Mouse (Mus musculus) midbrain, embryonic 16.5 days (tissue): ENCODE data around the gene Bola1. TPM values are rescaled to one million over a fixed set of nuclear protein-coding genes. Genes with fewer than 3 reads are reported as not detected.
"Not testable (repeated sequence)": the region's sequence is repeated elsewhere in the genome, so short reads cannot be mapped to it uniquely, and the experiment has no call there.

Experiments
- ATAC-seq: fragments of 200-750 bp; cut with Nextera tagmentation; 2 replicates; pipeline ENCODE4 v1.8.0; 2017; ENCODE audit warnings: moderate TSS enrichment
- H3K27ac ChIP-seq: fragments of 300-500 bp; sonication (generic); 2 replicates; pipeline ENCODE4 v1.5.1; 2014; ENCODE audit warnings: mild to moderate bottlenecking, low read length, mixed read lengths
- H3K27me3 ChIP-seq: fragments of 300-500 bp; sonication (generic); 2 replicates; pipeline ENCODE4 v1.6.1; 2014; ENCODE audit warnings: low read depth, low read length, mixed read lengths; ENCODE audit not compliant: control insufficient read depth, insufficient read depth
- H3K36me3 ChIP-seq: fragments of 300-500 bp; sonication (generic); 2 replicates; pipeline ENCODE4 v1.6.1; 2014; ENCODE audit warnings: mild to moderate bottlenecking, low read length, moderate library complexity, mixed read lengths; ENCODE audit not compliant: control insufficient read depth, insufficient read depth
- H3K4me1 ChIP-seq: fragments of 300-500 bp; sonication (generic); 2 replicates; pipeline ENCODE4 v1.6.1; 2014; ENCODE audit warnings: mild to moderate bottlenecking, low read length, mixed read lengths; ENCODE audit not compliant: control insufficient read depth, insufficient read depth
- H3K4me2 ChIP-seq: fragments of 300-500 bp; sonication (generic); 2 replicates; pipeline ENCODE4 v1.6.1; 2014; ENCODE audit warnings: mild to moderate bottlenecking, low read length, mixed read lengths
- H3K4me3 ChIP-seq: fragments of 300-500 bp; sonication (generic); 2 replicates; pipeline ENCODE4 v1.5.1; 2014; ENCODE audit warnings: low read depth, mild to moderate bottlenecking, low read length, moderate library complexity, mixed read lengths
- H3K9ac ChIP-seq: fragments of 300-500 bp; sonication (generic); 2 replicates; pipeline ENCODE4 v1.6.1; 2014; ENCODE audit warnings: low read depth, low read length, mixed read lengths
- H3K9me3 ChIP-seq: fragments of 300-500 bp; sonication (generic); replicated peaks from 2 replicates; pipeline ENCODE4 v1.6.1; 2014; ENCODE audit warnings: mild to moderate bottlenecking, low read length, mixed read lengths; ENCODE audit not compliant: control insufficient read depth, poor library complexity, severe bottlenecking
- WGBS: fragments of 180-500 bp; shearing (Covaris S2); extraction: QIAGEN DNeasy Blood & Tissue Kit; methylation state at CpG from one replicate; pipeline ENCODE4 v1.1.7; 2014; 5-methylcytosine and 5-hydroxymethylcytosine counted together
- polyA plus RNA-seq: library from polyadenylated mRNA; unstranded; fragments of >200 nt; fragmentation: Nextera tagmentation; extraction: Ambion mirVana; gene quantifications from 2 replicates; pipeline ENCODE4 v1.2.1, GENCODE M21; 2015

The Bola1 gene
- polyA plus RNA-seq, 1 experiment from 2014 or later: 51.3 TPM

DNA sequence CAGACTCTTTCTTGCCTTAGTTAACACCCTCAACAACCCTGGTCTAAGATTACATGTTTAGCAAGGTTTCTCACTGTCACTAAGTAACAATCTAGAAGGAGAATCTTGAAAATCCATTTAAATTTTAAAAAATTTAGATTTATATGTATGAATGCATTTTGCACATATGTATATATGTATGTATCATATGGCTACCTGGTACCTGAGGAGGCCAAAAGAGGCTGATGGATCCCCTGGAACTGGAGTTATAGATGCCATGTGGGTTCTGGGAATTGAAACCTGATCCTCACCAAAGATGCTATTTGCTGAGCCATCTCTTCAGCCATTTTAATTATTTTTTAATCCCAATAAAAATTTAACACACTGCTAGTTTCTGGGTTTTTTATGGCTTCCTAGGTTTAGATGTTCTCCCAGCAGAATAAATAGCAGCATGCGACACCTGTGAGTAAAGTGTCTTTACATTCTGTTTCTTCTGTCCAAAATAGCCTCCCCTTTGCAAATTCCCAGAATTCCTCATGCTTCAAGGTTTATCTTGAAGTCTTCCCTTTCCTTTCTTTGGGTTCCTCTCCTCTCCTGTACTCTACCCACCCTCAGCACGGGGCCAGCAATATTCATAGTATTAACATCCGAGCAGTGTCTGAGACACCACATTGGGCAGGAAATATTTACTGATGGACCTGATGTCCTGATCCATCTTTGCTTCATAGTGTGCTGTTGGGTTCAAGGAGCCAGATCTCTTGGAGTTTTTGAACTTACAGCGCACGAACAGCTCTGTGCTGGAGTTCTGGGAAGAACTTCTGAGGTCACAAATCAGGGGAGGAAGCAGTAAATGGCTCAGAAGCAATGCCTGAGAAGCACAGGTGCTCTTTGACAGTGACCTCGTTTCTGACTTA is 28.9 kb upstream of the Bola1 start:
- H3K27me3 ChIP-seq: no peaks in the 10 kb centered on the region
- no peak overlapping the region; the same call in 1 of the 2 replicates for H3K4me2 ChIP-seq
- no peaks in the 10 kb centered on the region for H3K36me3 ChIP-seq
- H3K9me3 ChIP-seq: no peaks in the 10 kb centered on the region
- no peak for ATAC-seq
- H3K4me3 ChIP-seq: no peak overlapping the region
- no peak overlapping the region for H3K27ac ChIP-seq
- WGBS: 58% methylated on average over 6 of the region's 6 CpGs
- H3K4me1 ChIP-seq: peaks cover 13% of the 10 kb centered on the region
- H3K9ac ChIP-seq: no peak overlapping the region

DNA sequence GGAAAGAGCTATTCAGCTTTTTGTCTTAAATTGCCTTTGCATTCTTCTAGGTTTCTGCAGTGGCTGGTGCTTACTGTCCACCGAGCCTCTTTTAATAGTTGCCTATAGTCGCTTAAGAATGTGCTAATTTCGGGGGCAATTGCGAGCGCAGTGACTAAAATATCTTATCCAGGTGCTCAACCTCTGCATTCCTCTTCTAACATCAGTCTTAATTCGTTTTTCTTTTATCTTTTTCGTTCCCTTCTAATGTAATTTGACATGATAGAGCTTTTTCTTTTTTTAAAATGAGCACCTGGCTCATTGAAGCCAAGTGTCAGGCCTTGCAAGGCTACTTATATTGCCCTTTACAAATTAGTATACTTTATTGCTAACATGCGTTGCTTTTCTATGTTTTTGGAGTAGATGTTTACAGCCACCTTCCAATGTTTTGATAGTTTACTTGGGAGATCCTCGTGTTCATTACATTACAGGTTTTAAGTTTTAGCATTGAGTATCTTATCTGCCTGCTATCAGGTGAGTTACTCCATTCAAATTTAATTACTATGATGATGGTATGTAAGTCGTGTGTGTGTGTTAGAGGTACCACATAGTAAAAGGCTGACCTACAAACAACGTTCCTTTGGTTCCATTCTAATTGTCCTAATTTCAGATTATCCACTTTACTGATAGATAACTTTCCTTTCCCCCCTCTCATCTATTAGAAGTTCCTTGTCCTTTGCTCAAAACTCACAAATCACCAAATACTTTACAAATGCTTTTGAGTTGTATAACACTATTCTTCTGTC is 28.0 kb upstream of the Bola1 start:
- no peak for ATAC-seq
- no peaks in the 10 kb centered on the region for H3K9me3 ChIP-seq
- no peak overlapping the region for H3K9ac ChIP-seq
- peak overlapping the region; percentile 26 for H3K4me3 ChIP-seq
- H3K27me3 ChIP-seq: no peaks in the 10 kb centered on the region
- peaks cover 13% of the 10 kb centered on the region for H3K4me1 ChIP-seq
- no peaks in the 10 kb centered on the region for H3K36me3 ChIP-seq
- H3K27ac ChIP-seq: no peak overlapping the region
- WGBS: 4% methylated on average over 11 of the region's 11 CpGs
- H3K4me2 ChIP-seq: peak overlapping the region; percentile 42

- H3K4me3 ChIP-seq: peak within 1 kb of the TSS; percentile 31
- not testable (repeated sequence) for H3K36me3 ChIP-seq, H3K9ac ChIP-seq, H3K27me3 ChIP-seq, H3K9me3 ChIP-seq
- H3K4me1 ChIP-seq: peaks cover 13% of the 10 kb centered on the region
- WGBS: no CpG with 5 or more reads among the region's 47 CpGs
- peak within 1 kb of the TSS; percentile 60; the same call in 1 of the 2 replicates for H3K27ac ChIP-seq
- ATAC-seq: peak; percentile 90
- H3K4me2 ChIP-seq: peak within 1 kb of the TSS; percentile 42
These were observed 26.9 kb upstream of the Bola1 start, which contains the start of gene Hist2h3c1 for GRCm38 (mm10) chr3:96246427-96246856. Gene Hist2h3c1, plus strand, starts transcription at chr3:96246685.

GRCm38 (mm10) chr3:96246018-96246417 is 26.5 kb upstream of the Bola1 start:
- H3K4me2 ChIP-seq: 0 out of 2 replicates have a peak overlapping the region, but pooled peaks have one; percentile 31
- not testable (repeated sequence) for H3K27me3 ChIP-seq, H3K9me3 ChIP-seq, H3K9ac ChIP-seq, H3K36me3 ChIP-seq
- peak overlapping the region; percentile 60; the same call in 1 of the 2 replicates for H3K27ac ChIP-seq
- WGBS: 0% methylated on average over 10 of the region's 21 CpGs
- H3K4me1 ChIP-seq: peaks cover 14% of the 10 kb centered on the region
- peak overlapping the region; percentile 31 for H3K4me3 ChIP-seq
- peak; percentile 59 for ATAC-seq

- 1% methylated on average over 23 of the region's 88 CpGs for WGBS
- not testable (repeated sequence) for H3K9me3 ChIP-seq
- peak within 1 kb of the TSS; percentile 42 for H3K4me3 ChIP-seq
These were observed 25.7 kb upstream of the Bola1 start, which contains the start of gene Hist2h2aa1 for GRCm38 (mm10) chr3:96245003-96245886. Gene Hist2h2aa1, plus strand, starts transcription at chr3:96245497.

GRCm38 (mm10) chr3:96243921-96244572 is 24.5 kb upstream of the Bola1 start:
- Histone ChIP-seq H3K9ac (no peak overlapping the region), H3K27ac (peak overlapping the region; percentile 93)
- ATAC-seq: no peak

More at GRCm38 (mm10) chr3:96245003-96245886, 25.7 kb upstream of the Bola1 start, which contains the start of gene Hist2h2aa1:
- H3K4me2 ChIP-seq: peak within 1 kb of the TSS; percentile 68
- not testable (repeated sequence) for H3K36me3 ChIP-seq, H3K27me3 ChIP-seq
- peak; percentile 92 for ATAC-seq
- peaks cover 18% of the 10 kb centered on the region for H3K4me1 ChIP-seq
- peak within 1 kb of the TSS; percentile 77 for H3K9ac ChIP-seq
- peak within 1 kb of the TSS; percentile 93 for H3K27ac ChIP-seq

DNA sequence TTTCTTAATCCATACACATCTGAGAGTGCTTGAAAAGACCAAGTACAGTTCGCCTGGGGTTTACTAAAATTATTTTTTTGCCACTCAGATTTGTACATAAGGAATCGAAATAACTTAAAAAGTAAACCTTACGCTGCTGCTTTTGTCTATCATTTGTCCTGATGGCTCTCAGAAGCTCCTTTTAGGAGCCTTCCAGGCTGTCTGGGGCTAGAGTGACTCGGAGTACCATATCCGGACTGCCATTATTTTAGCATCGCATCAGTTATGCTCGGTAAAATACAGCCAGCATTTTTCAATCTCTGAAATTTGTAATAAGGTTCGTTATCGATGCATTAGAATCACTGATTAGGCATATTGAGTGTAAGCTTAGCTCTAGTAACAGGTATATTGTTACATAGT is 21.3 kb upstream of the Bola1 start:
- ATAC-seq: no peak

More at GRCm38 (mm10) chr3:96243921-96244572, 24.5 kb upstream of the Bola1 start:
- Histone ChIP-seq H3K4me1 (peaks cover 18% of the 10 kb centered on the region), H3K27me3 (no peaks in the 10 kb centered on the region), H3K9me3 (no peaks in the 10 kb centered on the region), H3K36me3 (no peaks in the 10 kb centered on the region), H3K4me2 (peak overlapping the region; percentile 68; the same call in 1 of the 2 replicates), H3K4me3 (no peak overlapping the region)
- WGBS: 86% methylated on average over 7 of the region's 7 CpGs

More for the DNA sequence above, 21.3 kb upstream of the Bola1 start:
- 72% methylated on average over 9 of the region's 9 CpGs for WGBS
- Histone ChIP-seq H3K4me2 (peak overlapping the region; percentile 56), H3K4me3 (peak overlapping the region; percentile 34; the same call in 1 of the 2 replicates), H3K27me3 (no peaks in the 10 kb centered on the region), H3K36me3 (no peaks in the 10 kb centered on the region), H3K9ac (peak overlapping the region; percentile 58), H3K4me1 (peaks cover 21% of the 10 kb centered on the region), H3K9me3 (no peaks in the 10 kb centered on the region), H3K27ac (peak overlapping the region; percentile 82)
